Mouse (Mus musculus) cerebellum, adult 2 months (tissue): ENCODE measurements around the gene Tmem248.

Experiments
- CTCF ChIP-seq: fragments of 200-500 bp; IDR thresholded peaks from 2 replicates; pipeline ENCODE4 v1.5.1; 2011; ENCODE audit warnings: low read depth, mild to moderate bottlenecking, control low read depth, low read length, moderate library complexity, borderline replicate concordance; ENCODE audit not compliant: insufficient read depth
- POLR2A ChIP-seq: fragments of 200-500 bp; IDR thresholded peaks from 2 replicates; pipeline ENCODE4 v1.6.1; 2011; ENCODE audit warnings: low read length, control low read depth, borderline replicate concordance; ENCODE audit not compliant: insufficient read depth

GRCm38 (mm10) chr5:130169109-130169508 lies 47.8 kb upstream of the Tmem248 start:
- TF ChIP-seq CTCF: no peak
- TF ChIP-seq POLR2A: no peak
